Mouse (Mus musculus): ENCODE data around the gene Cpne5.

DNA sequence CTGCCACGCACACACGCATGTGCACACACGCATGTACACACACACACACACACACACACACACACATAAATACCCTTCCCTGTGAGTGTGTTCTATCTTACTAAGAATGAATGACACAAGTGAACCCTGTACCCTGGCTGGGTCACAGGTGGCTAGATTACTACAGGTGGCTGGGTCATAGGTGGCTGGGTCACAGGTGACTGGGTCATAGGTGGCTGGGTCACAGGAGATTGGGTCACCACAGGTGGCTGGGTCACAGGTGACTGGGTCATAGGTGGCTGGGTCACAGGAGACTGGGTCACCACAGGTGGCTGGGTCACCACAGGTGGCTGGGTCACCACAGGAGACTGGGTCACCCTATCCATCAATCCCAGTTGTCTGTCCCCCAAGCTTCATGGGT, 27.9 kb downstream of the Cpne5 start:
- TF ChIP-seq CTCF (IDR thresholded peaks at IDR 0.05; ENCODE audit: low read depth, low read length) (no peak), POLR2A (IDR thresholded peaks at IDR 0.05; ENCODE audit: extremely low read depth, insufficient read depth, low read length) (no peak)

All from liver, adult 2 months (tissue).